Mouse (Mus musculus) thymus, adult 2 months (tissue): ENCODE results near the gene Tpsg1. TPM values are rescaled to one million over a fixed set of nuclear protein-coding genes. Genes with fewer than 3 reads are reported as not detected.

Source experiments
- DNase-seq: peaks from one replicate; pipeline ENCODE4 v3.0.0; 2021
- H3K27ac ChIP-seq: fragments of 200-500 bp; 2 replicates; pipeline ENCODE4 v1.5.1; 2012; ENCODE audit warnings: low read length, control low read depth; ENCODE audit not compliant: control insufficient read depth, insufficient read depth
- H3K27me3 ChIP-seq: fragments of 200-500 bp; 2 replicates; pipeline ENCODE4 v1.6.1; 2012; ENCODE audit warnings: mild to moderate bottlenecking, low read length, moderate library complexity, mixed read lengths; ENCODE audit not compliant: control insufficient read depth, insufficient read depth
- H3K36me3 ChIP-seq: fragments of 200-500 bp; 2 replicates; pipeline ENCODE4 v1.6.1; 2012; ENCODE audit warnings: mild to moderate bottlenecking, low read length, moderate library complexity; ENCODE audit not compliant: control insufficient read depth, insufficient read depth
- H3K4me1 ChIP-seq: fragments of 200-500 bp; replicated peaks from 2 replicates; pipeline ENCODE4 v1.6.1; 2012; ENCODE audit warnings: low read length; ENCODE audit not compliant: control insufficient read depth, insufficient read depth
- H3K4me3 ChIP-seq: fragments of 200-500 bp; 2 replicates; pipeline ENCODE4 v1.5.1; 2012; ENCODE audit warnings: mild to moderate bottlenecking, low read length, control low read depth, moderate library complexity; ENCODE audit not compliant: control insufficient read depth, insufficient read depth
- CTCF ChIP-seq: fragments of 200-500 bp; IDR thresholded peaks from 2 replicates; pipeline ENCODE4 v1.5.1; 2012; ENCODE audit warnings: mild to moderate bottlenecking, control low read depth, low read length, moderate library complexity, borderline replicate concordance; ENCODE audit not compliant: control insufficient read depth, poor library complexity, insufficient read depth; ENCODE audit errors: extremely low read depth
- POLR2A ChIP-seq: fragments of 200-500 bp; IDR thresholded peaks from 2 replicates; pipeline ENCODE4 v1.6.1; 2012; ENCODE audit warnings: mild to moderate bottlenecking, low read length, control low read depth, moderate library complexity; ENCODE audit not compliant: control insufficient read depth, poor library complexity, insufficient read depth; ENCODE audit errors: extremely low read depth
- WGBS: fragments of 180-500 bp; shearing (Covaris S2); methylation state at CpG from one replicate; pipeline ENCODE4 v1.1.7; 2018; 5-methylcytosine and 5-hydroxymethylcytosine counted together
- polyA plus RNA-seq: library from polyadenylated mRNA; depleted of rRNA; stranded (reverse); fragments of >200 nt; gene quantifications from 2 replicates; pipeline ENCODE4 v1.2.3, GENCODE M21; 2012; rRNA removed

The Tpsg1 gene
- polyA plus RNA-seq, 1 experiment, result 1.8 TPM

GRCm38 (mm10) chr17:25414917-25415316 is 45.8 kb downstream of the Tpsg1 start:
- Histone ChIP-seq H3K36me3 (no peaks in the 10 kb centered on the region), H3K4me1 (no peaks in the 10 kb centered on the region), H3K27ac (no peak overlapping the region), H3K27me3 (no peaks in the 10 kb centered on the region), H3K4me3 (no peak overlapping the region)
- WGBS, result 74% methylated on average over 3 of the region's 3 CpGs
- no peak for DNase-seq
- TF ChIP-seq CTCF, result no peak
- no peak for TF ChIP-seq POLR2A

GRCm38 (mm10) chr17:25415421-25415913 is 46.4 kb downstream of the Tpsg1 start:
- Histone ChIP-seq H3K27me3 (no peaks in the 10 kb centered on the region), H3K4me1 (no peaks in the 10 kb centered on the region), H3K4me3 (no peak overlapping the region), H3K36me3 (no peaks in the 10 kb centered on the region), H3K27ac (no peak overlapping the region)
- WGBS, result 61% methylated on average over 5 of the region's 6 CpGs
- no peak for TF ChIP-seq CTCF
- TF ChIP-seq POLR2A, result no peak
- DNase-seq, result no peak

- TF ChIP-seq POLR2A (no peak), CTCF (no peak)
- no peak overlapping the region for H3K4me3 ChIP-seq
- 55% methylated on average over 3 of the region's 3 CpGs for WGBS
- no peaks in the 10 kb centered on the region for H3K36me3 ChIP-seq
- no peaks in the 10 kb centered on the region for H3K4me1 ChIP-seq
- H3K27ac ChIP-seq, result no peak overlapping the region
- H3K27me3 ChIP-seq, result no peaks in the 10 kb centered on the region
- DNase-seq, result no peak
Measured at GRCm38 (mm10) chr17:25416219-25416618, 47.1 kb downstream of the Tpsg1 start.

GRCm38 (mm10) chr17:25417990-25418389 is 48.9 kb downstream of the Tpsg1 start:
- no peak overlapping the region for H3K4me3 ChIP-seq
- DNase-seq, result no peak
- no peak overlapping the region for H3K27ac ChIP-seq
- no peaks in the 10 kb centered on the region for H3K27me3 ChIP-seq
- 80% methylated on average over 6 of the region's 6 CpGs for WGBS
- no peaks in the 10 kb centered on the region for H3K36me3 ChIP-seq
- H3K4me1 ChIP-seq, result no peaks in the 10 kb centered on the region
- TF ChIP-seq POLR2A (no peak), CTCF (no peak)

GRCm38 (mm10) chr17:25418926-25419325 is 49.9 kb downstream of the Tpsg1 start:
- no peak overlapping the region for H3K27ac ChIP-seq
- H3K4me1 ChIP-seq, result no peaks in the 10 kb centered on the region
- no peak for DNase-seq
- H3K4me3 ChIP-seq, result no peak overlapping the region
- 49% methylated on average over 9 of the region's 9 CpGs for whole genome bisulfite sequencing
- H3K36me3 ChIP-seq, result no peaks in the 10 kb centered on the region
- no peaks in the 10 kb centered on the region for H3K27me3 ChIP-seq
- TF ChIP-seq POLR2A (no peak), CTCF (no peak)

- TF ChIP-seq CTCF (no peak), POLR2A (no peak)
- Histone ChIP-seq H3K4me1 (no peaks in the 10 kb centered on the region), H3K27me3 (no peaks in the 10 kb centered on the region), H3K27ac (no peak overlapping the region), H3K36me3 (no peaks in the 10 kb centered on the region), H3K4me3 (no peak overlapping the region)
- no peak for DNase-seq
- WGBS, result 97% methylated on average over 3 of the region's 3 CpGs
Measured at GRCm38 (mm10) chr17:25420998-25421397, 51.9 kb downstream of the Tpsg1 start.

Other genes starting within 250 kb of the Tpsg1 start
- not detected in 2 replicates for gene Ptx4, start 248.5 kb upstream of the Tpsg1 start, polyA plus RNA-seq
- 43.4 and 45.9 TPM in 2 replicates for gene Clcn7, start 235.9 kb upstream of the Tpsg1 start, polyA plus RNA-seq
- gene Ccdc154, start 206.8 kb upstream of the Tpsg1 start, polyA plus RNA-seq, result 0.05 and 0.09 TPM in 2 replicates
- 0.11 TPM in 1 of 2 replicates, not detected in the other for gene Gm38655, start 193.8 kb upstream of the Tpsg1 start, polyA plus RNA-seq
- 17.8 and 18.8 TPM in 2 replicates for gene BC003965, start 184.7 kb upstream of the Tpsg1 start, polyA plus RNA-seq
- gene Unkl, start 180.9 kb upstream of the Tpsg1 start, polyA plus RNA-seq, result 60.1 and 64.6 TPM in 2 replicates
- gene Gnptg, start 129.1 kb upstream of the Tpsg1 start, polyA plus RNA-seq, result 39.8 and 47.7 TPM in 2 replicates
- gene Tsr3, start 129.1 kb upstream of the Tpsg1 start, polyA plus RNA-seq, result 38.0 and 40.9 TPM in 2 replicates
- 56.5 and 60.9 TPM in 2 replicates for gene Baiap3, start 112.9 kb upstream of the Tpsg1 start, polyA plus RNA-seq
- gene Ube2i, start 94.7 kb upstream of the Tpsg1 start, polyA plus RNA-seq, result 304 and 316 TPM in 2 replicates
- gene Prss34, start 70.9 kb upstream of the Tpsg1 start, polyA plus RNA-seq, result 1.2 and 1.3 TPM in 2 replicates
- gene Prss28, start 60.6 kb upstream of the Tpsg1 start, polyA plus RNA-seq, result 0.13 and 0.18 TPM in 2 replicates
- 2.3 and 2.7 TPM in 2 replicates for gene Prss29, start 50.6 kb upstream of the Tpsg1 start, polyA plus RNA-seq
- 0.44 and 0.61 TPM in 2 replicates for gene Tpsab1, start 23.7 kb upstream of the Tpsg1 start, polyA plus RNA-seq
- gene Tpsb2, start 3.0 kb upstream of the Tpsg1 start, polyA plus RNA-seq, result 4.7 and 7.6 TPM in 2 replicates
- gene Cacna1h, start 64.5 kb downstream of the Tpsg1 start, polyA plus RNA-seq, result 1.5 and 4.3 TPM in 2 replicates
- 0.19 and 0.42 TPM in 2 replicates for gene Tekt4, start 85.3 kb downstream of the Tpsg1 start, polyA plus RNA-seq
- not detected in 2 replicates for gene Sstr5, start 128.0 kb downstream of the Tpsg1 start, polyA plus RNA-seq
- gene Sox8, start 201.4 kb downstream of the Tpsg1 start, polyA plus RNA-seq, result 0.94 and 1.0 TPM in 2 replicates
- gene Lmf1, start 209.8 kb downstream of the Tpsg1 start, polyA plus RNA-seq, result 25.2 and 25.8 TPM in 2 replicates